Mouse (Mus musculus): ENCODE measurements around the gene Zbtb20. TPM values are rescaled to one million over a fixed set of nuclear protein-coding genes. Genes with fewer than 3 reads are reported as not detected.

Zbtb20 gene
- total and polyA plus RNA-seq, 2 experiments from 2014 or later: 25.2 to 38.0 TPM

- DNase-seq (ENCODE audit: low spot score): no peak
- TF ChIP-seq CTCF (IDR thresholded peaks at IDR 0.05): no peak
- ATAC-seq (ENCODE audit: low FRiP score): no peak
- Histone ChIP-seq H3K27me3 (ENCODE audit: insufficient read depth, low read length) (no peaks in the 10 kb centered on the region), H3K27ac (ENCODE audit: low read depth, low read length) (no peak overlapping the region), H3K4me3 (ENCODE audit: low read depth, low read length) (no peak overlapping the region), H3K9ac (replicated peaks; ENCODE audit: low read length, poor library complexity, severe bottlenecking) (no peak overlapping the region), H3K36me3 (ENCODE audit: insufficient read depth, low read length) (0 out of 2 replicates have a peak, but pooled peaks cover 2% of the 10 kb centered on the region), H3K4me1 (ENCODE audit: insufficient read depth, low read length) (peaks cover 3% of the 10 kb centered on the region; the same call in 1 of the 2 replicates), H3K9me3 (ENCODE audit: low read length) (no peaks in the 10 kb centered on the region), H3K4me2 (ENCODE audit: low read depth, low read length, poor library complexity, severe bottlenecking) (no peak overlapping the region)
- WGBS: 90% methylated on average over 4 of the region's 4 CpGs
Measured at GRCm38 (mm10) chr16:43545261-43545660, 669.6 kb downstream of the Zbtb20 start.

- Histone ChIP-seq H3K27ac (ENCODE audit: low read depth, low read length) (no peak overlapping the region), H3K4me2 (ENCODE audit: low read depth, low read length, poor library complexity, severe bottlenecking) (no peak overlapping the region), H3K27me3 (ENCODE audit: insufficient read depth, low read length) (no peaks in the 10 kb centered on the region), H3K36me3 (ENCODE audit: insufficient read depth, low read length) (0 out of 2 replicates have a peak, but pooled peaks cover 2% of the 10 kb centered on the region), H3K4me1 (ENCODE audit: insufficient read depth, low read length) (peaks cover 3% of the 10 kb centered on the region; the same call in 1 of the 2 replicates), H3K9ac (replicated peaks; ENCODE audit: low read length, poor library complexity, severe bottlenecking) (no peak overlapping the region), H3K4me3 (ENCODE audit: low read depth, low read length) (no peak overlapping the region), H3K9me3 (ENCODE audit: low read length) (no peaks in the 10 kb centered on the region)
- no peak for DNase-seq (ENCODE audit: low spot score)
- 62% methylated on average over 19 of the region's 19 CpGs for WGBS
- no peak for TF ChIP-seq CTCF (IDR thresholded peaks at IDR 0.05)
- no peak for ATAC-seq (ENCODE audit: low FRiP score)
Measured at GRCm38 (mm10) chr16:43547323-43548180, 671.9 kb downstream of the Zbtb20 start.

GRCm38 (mm10) chr16:43548774-43549173 lies 673.1 kb downstream of the Zbtb20 start:
- no peak overlapping the region for H3K9ac ChIP-seq (replicated peaks; ENCODE audit: low read length, poor library complexity, severe bottlenecking)
- no peak overlapping the region for H3K27ac ChIP-seq (ENCODE audit: low read depth, low read length)
- no peak for TF ChIP-seq CTCF (IDR thresholded peaks at IDR 0.05)
- H3K27me3 ChIP-seq (ENCODE audit: insufficient read depth, low read length): no peaks in the 10 kb centered on the region
- H3K4me1 ChIP-seq (ENCODE audit: insufficient read depth, low read length): peaks cover 3% of the 10 kb centered on the region; the same call in 1 of the 2 replicates
- no peak for ATAC-seq (ENCODE audit: low FRiP score)
- no peak for DNase-seq (ENCODE audit: low spot score)
- no peak overlapping the region for H3K4me3 ChIP-seq (ENCODE audit: low read depth, low read length)
- H3K36me3 ChIP-seq (ENCODE audit: insufficient read depth, low read length): 0 out of 2 replicates have a peak, but pooled peaks cover 2% of the 10 kb centered on the region
- WGBS: 63% methylated on average over 5 of the region's 5 CpGs
- H3K4me2 ChIP-seq (ENCODE audit: low read depth, low read length, poor library complexity, severe bottlenecking): no peak overlapping the region
- H3K9me3 ChIP-seq (ENCODE audit: low read length): no peaks in the 10 kb centered on the region

- Histone ChIP-seq H3K4me2 (ENCODE audit: low read depth, low read length, poor library complexity, severe bottlenecking) (no peak overlapping the region), H3K9ac (replicated peaks; ENCODE audit: low read length, poor library complexity, severe bottlenecking) (no peak overlapping the region), H3K27me3 (ENCODE audit: insufficient read depth, low read length) (no peaks in the 10 kb centered on the region), H3K36me3 (ENCODE audit: insufficient read depth, low read length) (0 out of 2 replicates have a peak, but pooled peaks cover 2% of the 10 kb centered on the region), H3K4me1 (ENCODE audit: insufficient read depth, low read length) (peaks cover 3% of the 10 kb centered on the region; the same call in 1 of the 2 replicates), H3K9me3 (ENCODE audit: low read length) (no peaks in the 10 kb centered on the region), H3K4me3 (ENCODE audit: low read depth, low read length) (no peak overlapping the region), H3K27ac (ENCODE audit: low read depth, low read length) (no peak overlapping the region)
- TF ChIP-seq CTCF (IDR thresholded peaks at IDR 0.05): no peak
- ATAC-seq (ENCODE audit: low FRiP score): no peak
- 40% methylated on average over 9 of the region's 9 CpGs for WGBS
- no peak for DNase-seq (ENCODE audit: low spot score)
Measured at GRCm38 (mm10) chr16:43549425-43550089, 673.9 kb downstream of the Zbtb20 start.

GRCm38 (mm10) chr16:43552443-43552842 lies 676.8 kb downstream of the Zbtb20 start:
- Histone ChIP-seq H3K27ac (ENCODE audit: low read depth, low read length) (no peak overlapping the region), H3K36me3 (ENCODE audit: insufficient read depth, low read length) (no peaks in the 10 kb centered on the region), H3K4me1 (ENCODE audit: insufficient read depth, low read length) (peaks cover 3% of the 10 kb centered on the region; the same call in 1 of the 2 replicates), H3K9ac (replicated peaks; ENCODE audit: low read length, poor library complexity, severe bottlenecking) (no peak overlapping the region), H3K4me3 (ENCODE audit: low read depth, low read length) (no peak overlapping the region), H3K9me3 (ENCODE audit: low read length) (no peaks in the 10 kb centered on the region), H3K27me3 (ENCODE audit: insufficient read depth, low read length) (no peaks in the 10 kb centered on the region), H3K4me2 (ENCODE audit: low read depth, low read length, poor library complexity, severe bottlenecking) (no peak overlapping the region)
- 100% methylated on average over 1 of the region's 1 CpGs for WGBS
- ATAC-seq (ENCODE audit: low FRiP score) (no peak), DNase-seq (ENCODE audit: low spot score) (no peak)
- TF ChIP-seq CTCF (IDR thresholded peaks at IDR 0.05): no peak

GRCm38 (mm10) chr16:43557385-43557784 lies 681.7 kb downstream of the Zbtb20 start:
- H3K4me1 ChIP-seq (ENCODE audit: insufficient read depth, low read length): no peaks in the 10 kb centered on the region
- no peak overlapping the region for H3K9ac ChIP-seq (replicated peaks; ENCODE audit: low read length, poor library complexity, severe bottlenecking)
- TF ChIP-seq CTCF (IDR thresholded peaks at IDR 0.05): no peak
- DNase-seq (ENCODE audit: low spot score) (no peak), ATAC-seq (ENCODE audit: low FRiP score) (no peak)
- no peak overlapping the region for H3K4me2 ChIP-seq (ENCODE audit: low read depth, low read length, poor library complexity, severe bottlenecking)
- WGBS: 37% methylated on average over 5 of the region's 5 CpGs
- H3K27ac ChIP-seq (ENCODE audit: low read depth, low read length): no peak overlapping the region
- no peaks in the 10 kb centered on the region for H3K36me3 ChIP-seq (ENCODE audit: insufficient read depth, low read length)
- H3K27me3 ChIP-seq (ENCODE audit: insufficient read depth, low read length): no peaks in the 10 kb centered on the region
- no peaks in the 10 kb centered on the region for H3K9me3 ChIP-seq (ENCODE audit: low read length)
- no peak overlapping the region for H3K4me3 ChIP-seq (ENCODE audit: low read depth, low read length)
